Comparison of ENCODE assay signal across 28 mouse cellular contexts in the genomic region with DNA sequence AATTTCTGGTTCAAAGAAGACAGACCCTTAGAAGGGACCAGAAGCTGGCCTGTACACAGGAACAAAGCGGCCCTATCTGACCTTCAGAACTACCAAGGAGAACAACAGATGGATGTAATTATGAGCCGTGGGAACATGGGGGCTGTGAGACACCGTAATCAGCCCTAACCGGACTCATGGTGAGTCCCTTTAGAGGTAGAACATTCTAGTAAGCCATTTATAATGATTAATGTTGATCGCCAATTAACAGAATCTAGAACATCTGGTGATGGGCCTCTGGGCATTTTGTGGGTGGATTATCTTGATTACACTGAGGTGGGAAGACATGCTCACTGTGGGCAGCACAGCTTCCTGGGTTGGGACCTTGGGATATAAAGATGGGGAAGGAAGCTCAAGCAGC. TPM values are rescaled to one million over a fixed set of nuclear protein-coding genes. Genes with fewer than 3 reads are reported as not detected.
A peak's percentile ranks its signal among the peaks of the same experiment; 100 is the strongest.
DNase-seq lines count a peak whose midpoint lies in the region.
"Had no signal": no experiment of that assay in that cellular context is flagged by ENCODE, and none has a peak within 500 bp of the region (broad histone marks: within the 10 kb centered on the region; RNA-seq: fewer than 3 reads in every experiment).

No protein-coding gene starts in this region.

- peaks cover 6% of the 10 kb centered on the region for H3K27me3 ChIP-seq in heart, embryonic 10.5 days (ENCODE audit: insufficient read depth, poor library complexity, severe bottlenecking)
- H3K27me3 ChIP-seq: hindbrain, embryonic 12.5 days; hindbrain, embryonic 15.5 days; intestine, embryonic 15.5 days; Patski had no signal

- intact Hi-C loops in heart, postnatal 36 days (cut with DNase I), result loop anchor here (10.0 kb wide), 1 partner anchor 271 kb away; no protein-coding TSS in a partner anchor

- no peak overlapping the region for H3K4me3 ChIP-seq in heart, embryonic 10.5 days
- H3K4me3 ChIP-seq: forebrain, embryonic 10.5 days; forebrain, embryonic 13.5 days; heart, embryonic 12.5 days; heart, embryonic 15.5 days; hindbrain, embryonic 12.5 days; hindbrain, embryonic 15.5 days; intestine, embryonic 15.5 days had no signal

- DNase-seq in embryo, embryonic 11 days, result peak; percentile 14
- no peak for DNase-seq in embryo, embryonic 9.5 days (ENCODE audit: extremely low spot score)
- DNase-seq in heart, embryonic 10.5 days (ENCODE audit: low spot score), result peak; percentile 46
- DNase-seq in heart, postnatal 36 days, result no peak
- DNase-seq in forelimb bud, embryonic 11.5 days (ENCODE audit: low read depth, low spot score), result peak; percentile 38
- peak; percentile 52 for DNase-seq in retina, embryonic 14.5 days (ENCODE audit: low spot score)
- DNase-seq in frontal cortex, postnatal 25 days (ENCODE audit: low spot score in 2 of 2), result no peak
- DNase-seq: adrenal gland, postnatal 10 days; adrenal gland, postnatal 36 days; B cell, adult 2 months; cerebellum, adult 18-20 months; cerebellum, adult 9-10 months; cerebellum, postnatal 14 days; gastrocnemius, postnatal 10 days; gastrocnemius, postnatal 36 days; heart, postnatal 10 days; kidney, adult 11 months had no signal

- WGBS in heart, embryonic 10.5 days, result 74% methylated on average over 5 of the region's 5 CpGs

- H3K36me3 ChIP-seq in heart, embryonic 10.5 days, result no peaks in the 10 kb centered on the region
- H3K36me3 ChIP-seq: forebrain, embryonic 10.5 days; G1E; heart, embryonic 12.5 days; heart, embryonic 15.5 days; hindbrain, embryonic 12.5 days; hindbrain, embryonic 15.5 days; intestine, embryonic 15.5 days had no signal

- H3K4me1 ChIP-seq in heart, embryonic 10.5 days, result peaks cover 3% of the 10 kb centered on the region; the same call in 1 of the 2 replicates
- H3K4me1 ChIP-seq: forebrain, embryonic 13.5 days; heart, embryonic 15.5 days; hindbrain, embryonic 12.5 days; hindbrain, embryonic 15.5 days; intestine, embryonic 15.5 days had no signal

- H3K27ac ChIP-seq in heart, embryonic 10.5 days, result no peak overlapping the region
- H3K27ac ChIP-seq: forebrain, embryonic 10.5 days; forebrain, embryonic 13.5 days; heart, embryonic 15.5 days; hindbrain, embryonic 12.5 days; hindbrain, embryonic 15.5 days; intestine, embryonic 15.5 days had no signal

- no peaks in the 10 kb centered on the region for H3K9me3 ChIP-seq in heart, embryonic 10.5 days
- H3K9me3 ChIP-seq: forebrain, embryonic 10.5 days; forebrain, embryonic 13.5 days; heart, embryonic 12.5 days; heart, embryonic 15.5 days; hindbrain, embryonic 12.5 days; hindbrain, embryonic 15.5 days; intestine, embryonic 15.5 days had no signal

RNA-seq across cellular contexts. Expression of a gene that starts 54.6 kb away (rescaled TPM):
- 1.6 and 2.5 TPM in 2 replicates for polyA plus RNA-seq in heart, embryonic 10.5 days (2016; fragmentation: Nextera tagmentation; extraction: Ambion mirVana)
- under 1 TPM; 0.24 to 0.39 TPM for total RNA-seq in heart, postnatal 36 days (2021)
- total RNA-seq: granulocyte monocyte progenitor cell, adult 5-6 weeks; hematopoietic stem cell, adult 5-6 weeks had no signal
- polyA plus RNA-seq: G1E had no signal

Comparison
In these comparisons a context has a peak if more than half of its experiments do, and no peak if none do; other contexts are left out.
1. DNase-seq: peak in embryo, embryonic 11 days (single experiment), heart, embryonic 10.5 days (single experiment), forelimb bud, embryonic 11.5 days (single experiment) and retina, embryonic 14.5 days (single experiment); none in embryo, embryonic 9.5 days (single experiment), heart, postnatal 36 days (0 of 2) and frontal cortex, postnatal 25 days (0 of 2).